In genomic region chr7:110282797-110283196, GRCm38 (mm10) we compare ENCODE assay signal across 21 mouse cellular contexts.
DNase-seq lines count a peak whose midpoint lies in the region; ATAC-seq and TF ChIP-seq lines count a peak whose summit lies in the region.
"Had no signal": no experiment of that assay in that cellular context is flagged by ENCODE, and none has a peak within 500 bp of the region (broad histone marks: within the 10 kb centered on the region; RNA-seq: fewer than 3 reads in every experiment).

No protein-coding gene starts in this region.

- peaks cover 26% of the 10 kb centered on the region; the same call in 1 of the 2 replicates for H3K4me1 ChIP-seq in spleen, adult 2 months (ENCODE audit: control insufficient read depth, insufficient read depth, insufficient read length)
- peaks cover 54 to 95% of the 10 kb centered on the region in 2 experiments for H3K4me1 ChIP-seq in CH12.LX (ENCODE audit: control insufficient read depth in 1 of 2, insufficient read depth in 2 of 2)

- H3K4me3 ChIP-seq in spleen, adult 2 months (ENCODE audit: extremely low read depth, insufficient read depth, insufficient read length): no peak overlapping the region
- no peak overlapping the region for H3K4me3 ChIP-seq in CH12.LX (replicated peaks in 1 of 3; ENCODE audit: low read depth in 2 of 3, low read length in 2 of 3, poor library complexity in 1 of 3)
- H3K4me3 ChIP-seq: embryonic facial prominence, embryonic 12.5 days; gastrocnemius, adult 2 months had no signal

- TF ChIP-seq EP300 in CH12.LX (IDR thresholded peaks at IDR 0.05; ENCODE audit: low read length): peak; percentile 85

- no peak overlapping the region; the same call in 1 of the 2 replicates for H3K9ac ChIP-seq in CH12.LX (ENCODE audit: insufficient read depth, low read depth)
- H3K9ac ChIP-seq: embryonic facial prominence, embryonic 12.5 days had no signal

- H3K36me3 ChIP-seq in spleen, adult 2 months (ENCODE audit: control insufficient read depth, insufficient read depth, low read length): peaks cover 43% of the 10 kb centered on the region
- peaks cover 53 to 73% of the 10 kb centered on the region in 2 experiments for H3K36me3 ChIP-seq in CH12.LX (replicated peaks in 1 of 2; ENCODE audit: control insufficient read depth in 1 of 2, insufficient read depth in 1 of 2, low read length in 1 of 2)

- TF ChIP-seq RAD21 in CH12.LX (IDR thresholded peaks at IDR 0.05; ENCODE audit: low read depth, low read length): no peak; the same call in 1 of the 2 replicates

- H3K4me2 ChIP-seq in CH12.LX (ENCODE audit: insufficient read depth, low read depth, poor library complexity, severe bottlenecking): peak overlapping the region; percentile 46; the same call in 1 of the 2 replicates
- H3K4me2 ChIP-seq: embryonic facial prominence, embryonic 12.5 days; heart, embryonic 11.5 days had no signal

- WGBS in spleen, adult 2 months: 57% methylated on average over 11 of the region's 11 CpGs

- H3K79me2 ChIP-seq in CH12.LX (replicated peaks; ENCODE audit: control insufficient read depth, extremely low read depth, insufficient read depth, poor library complexity, severe bottlenecking): peaks cover 4% of the 10 kb centered on the region; the same call in 1 of the 2 replicates

- no peak for TF ChIP-seq CTCF in spleen, adult 2 months (IDR thresholded peaks at IDR 0.05; ENCODE audit: extremely low read depth, insufficient read depth, insufficient read length, insufficient replicate concordance)
- TF ChIP-seq CTCF in CH12.LX (conservative IDR thresholded peaks at IDR 0.05 in 1 of 2, IDR thresholded peaks at IDR 0.05 in 1 of 2; ENCODE audit: low read depth in 2 of 2, low read length in 2 of 2): no peak

- dilution Hi-C loops in CH12.LX (cut with MboI; ENCODE audit: extremely low pct_ligation_motif_present, extremely low pct_unique_long_range_greater_than_20kb, low sequenced_read_pairs): no loop called here

- in situ Hi-C loops in CH12.LX (cut with MboI; ENCODE audit: low pct_ligation_motif_present, low pct_unique_long_range_greater_than_20kb, low sequenced_read_pairs): loop anchor here (25.0 kb wide), 1 partner anchor 155 kb away; no protein-coding TSS in a partner anchor

- peak; percentile 17; the same call in 1 of the 2 replicates for ATAC-seq in megakaryocyte progenitor cell, adult 5-6 weeks (replicated peaks; ENCODE audit: poor library complexity)
- ATAC-seq: forebrain, embryonic 16.5 days; hindbrain, embryonic 16.5 days; inflammation-experienced regulatory T-cells, adult 6 months had no signal

- H3K27me3 ChIP-seq in spleen, adult 2 months (ENCODE audit: control insufficient read depth, insufficient read depth, low read length): no peaks in the 10 kb centered on the region
- H3K27me3 ChIP-seq in CH12.LX (replicated peaks): no peaks in the 10 kb centered on the region
- H3K27me3 ChIP-seq: embryonic facial prominence, embryonic 12.5 days had no signal

- no peaks in the 10 kb centered on the region for H3K9me3 ChIP-seq in CH12.LX (replicated peaks; ENCODE audit: low read length)
- H3K9me3 ChIP-seq: embryonic facial prominence, embryonic 12.5 days had no signal

- peak overlapping the region; percentile 42; the same call in 1 of the 2 replicates for H3K27ac ChIP-seq in spleen, adult 2 months (ENCODE audit: insufficient read depth, low read length)
- H3K27ac ChIP-seq in CH12.LX (ENCODE audit: insufficient read depth, low read depth): peak overlapping the region; percentile 77
- H3K27ac ChIP-seq: embryonic facial prominence, embryonic 12.5 days; gastrocnemius, adult 2 months had no signal

- DNase-seq in heart, adult 11 months: peak; percentile 89
- DNase-seq in heart, adult 9 months (ENCODE audit: low spot score in 2 of 2): no peak
- no peak for DNase-seq in spleen, adult 2 months (ENCODE audit: low read depth in 1 of 2, low spot score in 2 of 2)
- DNase-seq in spleen, postnatal 4 days (ENCODE audit: low spot score in 2 of 2): no peak
- DNase-seq in CH12.LX (ENCODE audit: extremely low read depth): peak; percentile 92
- no peak for DNase-seq in frontal cortex, postnatal 25 days (ENCODE audit: low spot score in 2 of 2)
- DNase-seq in right cerebral cortex, postnatal 14 days: no peak
- DNase-seq: adrenal gland, adult 2 months; adrenal gland, postnatal 25 days; cerebellum, adult 18-20 months; cerebellum, postnatal 14 days; gastrocnemius, adult 2 months; gastrocnemius, postnatal 25 days; heart, adult 18-20 months; heart, postnatal 36 days had no signal

- no peak for TF ChIP-seq POLR2A in spleen, adult 2 months (IDR thresholded peaks at IDR 0.05; ENCODE audit: low read depth, low read length)
- TF ChIP-seq POLR2A in CH12.LX (IDR thresholded peaks at IDR 0.05; ENCODE audit: low read depth, low read length): peak; percentile 58

TF ChIP-seq in CH12.LX, 34 proteins besides CTCF, POLR2A, EP300 and RAD21:
- TF ChIP-seq ELF1 (IDR thresholded peaks at IDR 0.05; ENCODE audit: low read depth, low read length) (peak; percentile 49; the same call in 1 of the 2 replicates), ETS1 (conservative IDR thresholded peaks at IDR 0.05; ENCODE audit: low read depth, low read length) (peak; percentile 85), TCF12 (IDR thresholded peaks at IDR 0.05; ENCODE audit: low read depth, low read length) (peak; percentile 92), SMC3 (IDR thresholded peaks at IDR 0.05; ENCODE audit: low read depth, low read length) (peak; percentile 29), MAZ (IDR thresholded peaks at IDR 0.05; ENCODE audit: low read depth, low read length) (0 out of 2 replicates have a peak, but pooled peaks have one; percentile 62), IRF4 (IDR thresholded peaks at IDR 0.05; ENCODE audit: low read depth, low read length) (peak; percentile 94), HCFC1 (IDR thresholded peaks at IDR 0.05; ENCODE audit: low read depth, low read length) (0 out of 2 replicates have a peak, but pooled peaks have one; percentile 31), MEF2A (IDR thresholded peaks at IDR 0.05; ENCODE audit: borderline replicate concordance, low read depth, low read length) (peak; percentile 86), NELFE (IDR thresholded peaks at IDR 0.05; ENCODE audit: low read depth, low read length) (peak; percentile 53; the same call in 1 of the 2 replicates), CHD1 (IDR thresholded peaks at IDR 0.05; ENCODE audit: low read depth, low read length) (peak; percentile 88; the same call in 1 of the 2 replicates), MXI1 (IDR thresholded peaks at IDR 0.05; ENCODE audit: low read depth, low read length) (peak; percentile 62), RCOR1 (conservative IDR thresholded peaks at IDR 0.05; ENCODE audit: low read depth, low read length) (peak; percentile 86), ZNF384 (IDR thresholded peaks at IDR 0.05; ENCODE audit: low read depth, low read length) (no peak; the same call in 1 of the 2 replicates), MAFK (IDR thresholded peaks at IDR 0.05; ENCODE audit: insufficient replicate concordance, low read length) (no peak), MAX (IDR thresholded peaks at IDR 0.05; ENCODE audit: low read length) (no peak; the same call in 1 of the 2 replicates), BHLHE40 (IDR thresholded peaks at IDR 0.05; ENCODE audit: low read depth, low read length) (peak; percentile 82), POLR2AphosphoS2 (IDR thresholded peaks at IDR 0.05; ENCODE audit: low read depth, low read length) (peak; percentile 84), MYC (IDR thresholded peaks at IDR 0.05; ENCODE audit: low read depth, low read length) (peak; percentile 81), USF1 (IDR thresholded peaks at IDR 0.05; ENCODE audit: low read depth, low read length) (no peak), SIN3A (IDR thresholded peaks at IDR 0.05; ENCODE audit: low read length) (peak; percentile 84), NRF1 (IDR thresholded peaks at IDR 0.05; ENCODE audit: low read depth, low read length) (0 out of 2 replicates have a peak, but pooled peaks have one; percentile 36), ZMIZ1 (IDR thresholded peaks at IDR 0.05; ENCODE audit: low read depth, low read length) (no peak; the same call in 1 of the 2 replicates), UBTF (IDR thresholded peaks at IDR 0.05; ENCODE audit: low read depth, low read length) (peak; percentile 83; the same call in 1 of the 2 replicates), CHD2 (IDR thresholded peaks at IDR 0.05; ENCODE audit: low read length) (peak; percentile 48; the same call in 1 of the 2 replicates), JUN (IDR thresholded peaks at IDR 0.05; ENCODE audit: insufficient read depth, low read depth, low read length) (0 out of 2 replicates have a peak, but pooled peaks have one; percentile 3), KAT2A (IDR thresholded peaks at IDR 0.05; ENCODE audit: insufficient replicate concordance, low read length) (0 out of 2 replicates have a peak, but pooled peaks have one; percentile 39), TBP (conservative IDR thresholded peaks at IDR 0.05; ENCODE audit: low read depth, low read length) (peak; percentile 60), JUND (conservative IDR thresholded peaks at IDR 0.05; ENCODE audit: low read depth, low read length) (no peak)

Comparison
In these comparisons a context has a peak if more than half of its experiments do, and no peak if none do; other contexts are left out.
1. DNase-seq: peak in heart, adult 11 months (single experiment) and CH12.LX (single experiment); none in heart, adult 9 months (0 of 2), spleen, adult 2 months (0 of 2), spleen, postnatal 4 days (0 of 2), frontal cortex, postnatal 25 days (0 of 2) and right cerebral cortex, postnatal 14 days (single experiment).